Mouse (Mus musculus): Measurements from ENCODE around the gene Susd2.

Susd2 gene

GRCm38 (mm10) chr10:75651381-75652068 is 7.7 kb upstream of the Susd2 start:
- DNase-seq: peak; percentile 56 to 68

DNA sequence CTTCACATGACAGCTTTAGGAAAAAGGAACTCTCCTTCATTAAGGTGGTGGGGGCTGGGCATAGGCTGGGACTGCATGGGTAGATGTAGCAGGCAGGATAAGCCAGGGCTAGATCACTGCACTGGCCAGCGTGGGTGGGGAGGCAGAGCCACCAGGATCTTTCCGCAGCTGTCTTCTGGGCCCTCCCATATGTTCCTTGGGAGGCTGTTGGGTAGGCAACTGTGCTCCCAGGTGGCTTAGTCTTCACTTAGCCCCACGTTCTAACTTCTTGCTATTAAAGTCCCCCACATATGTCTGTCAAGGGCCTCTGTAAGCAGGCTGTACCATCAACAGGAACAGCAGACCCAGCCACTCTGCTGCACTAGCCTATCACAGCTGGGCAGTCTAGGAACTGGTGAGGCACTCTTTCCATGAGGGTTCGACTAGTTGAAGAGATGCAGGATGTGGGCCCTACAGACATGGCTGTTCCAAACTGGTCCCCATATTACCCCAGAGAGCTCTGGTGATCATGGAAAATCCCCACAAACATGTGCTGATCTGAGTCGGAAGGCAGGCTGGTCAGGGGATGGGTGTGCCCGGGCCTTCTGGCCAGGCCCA is 6.6 kb upstream of the Susd2 start:
- no peak for DNase-seq

DNA sequence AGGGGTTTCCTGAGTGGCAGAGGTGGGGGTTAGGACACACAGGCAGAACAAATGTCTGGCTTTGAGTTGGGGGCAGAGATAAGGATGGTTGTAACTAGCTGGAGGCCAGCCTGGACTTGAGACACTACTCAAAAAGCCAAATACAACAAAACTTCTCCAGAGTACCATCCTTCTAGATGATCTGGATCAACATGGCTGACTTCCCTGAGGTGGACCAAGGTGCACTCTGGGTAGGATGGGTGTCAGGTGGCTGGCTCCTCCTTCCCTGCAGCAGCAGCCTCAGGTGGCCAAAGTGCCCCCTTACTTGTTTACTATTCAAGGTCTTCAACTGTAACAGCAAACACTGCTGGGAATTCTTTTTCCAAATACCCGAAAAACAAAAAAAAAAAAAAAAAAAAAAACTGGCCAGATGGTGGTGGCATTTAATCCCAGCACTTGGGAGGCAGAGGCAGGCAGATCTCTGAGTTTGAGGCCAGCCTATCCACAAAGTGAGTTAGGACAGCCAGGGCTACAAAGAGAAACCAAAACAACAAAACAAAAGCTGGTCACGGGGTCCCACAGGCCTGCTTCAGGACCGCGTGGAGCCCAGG is 5.7 kb upstream of the Susd2 start:
- no peak for DNase-seq

DNA sequence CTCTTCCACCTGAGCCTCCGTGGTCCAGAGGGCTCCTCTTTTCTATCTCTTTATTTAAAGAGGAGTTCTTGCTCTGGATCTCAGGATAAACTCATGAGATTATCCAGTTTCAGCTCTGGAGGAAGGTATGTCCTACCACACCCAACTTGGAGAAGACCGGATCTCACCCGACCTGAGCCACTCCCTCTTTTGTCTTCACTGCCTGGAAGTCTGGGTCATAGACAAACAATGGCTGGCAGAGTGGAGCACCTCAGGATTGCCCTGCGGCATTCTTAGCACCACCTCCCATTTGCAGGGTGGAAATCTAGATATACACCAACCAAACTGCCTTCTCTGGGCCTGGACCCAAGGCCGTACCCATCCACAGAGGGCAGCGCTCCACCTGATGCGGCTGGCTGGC is 5.2 kb upstream of the Susd2 start:
- DNase-seq: no peak

GRCm38 (mm10) chr10:75648091-75648490 is 4.3 kb upstream of the Susd2 start:
- peak in 1 of 2 experiments; percentile 25 for DNase-seq

GRCm38 (mm10) chr10:75647362-75647761 is 3.6 kb upstream of the Susd2 start:
- DNase-seq: peak; percentile 81 to 86

GRCm38 (mm10) chr10:75646406-75646805 is 2.6 kb upstream of the Susd2 start:
- no peak for DNase-seq

DNA sequence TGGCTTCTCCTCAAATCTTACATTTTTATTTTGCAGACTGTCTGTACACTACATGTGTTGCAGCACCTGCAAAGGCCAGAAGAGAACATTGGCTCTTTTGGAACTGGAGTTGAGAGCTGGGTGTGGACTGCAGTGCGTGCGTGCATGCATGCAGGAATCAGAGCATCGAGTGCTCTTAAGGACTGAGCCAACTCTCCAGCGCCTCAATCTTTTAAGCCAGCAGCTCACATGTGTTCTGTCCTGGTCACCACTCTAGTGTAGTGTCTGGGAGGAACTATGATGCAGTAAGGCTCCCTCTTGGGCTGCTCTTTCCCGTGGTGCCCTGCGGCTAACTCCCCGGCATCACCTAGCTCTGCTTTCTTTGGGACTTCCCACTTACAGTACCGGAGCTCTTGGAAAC is 1.8 kb upstream of the Susd2 start:
- DNase-seq: no peak

DNA sequence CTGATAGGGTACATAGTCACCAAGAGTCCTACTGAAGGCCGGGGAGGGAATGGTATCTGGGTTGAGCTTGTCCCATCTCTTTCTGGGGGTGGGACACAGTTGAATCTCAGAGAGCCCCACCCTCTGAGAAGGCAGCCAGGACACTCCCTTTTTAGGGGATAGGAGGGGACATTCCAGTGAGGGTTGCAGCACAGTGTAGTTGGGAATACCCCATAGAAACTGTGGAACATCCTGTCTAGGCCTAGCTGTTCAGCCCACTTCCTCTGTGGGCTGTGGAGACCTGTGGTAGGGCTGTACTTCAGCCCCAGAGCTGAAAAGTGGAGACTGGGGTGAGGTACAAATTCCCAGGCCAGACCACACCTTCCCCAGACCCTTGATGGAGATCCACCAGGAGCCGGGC is 917 bp downstream of the Susd2 start:
- no peak for DNase-seq

DNA sequence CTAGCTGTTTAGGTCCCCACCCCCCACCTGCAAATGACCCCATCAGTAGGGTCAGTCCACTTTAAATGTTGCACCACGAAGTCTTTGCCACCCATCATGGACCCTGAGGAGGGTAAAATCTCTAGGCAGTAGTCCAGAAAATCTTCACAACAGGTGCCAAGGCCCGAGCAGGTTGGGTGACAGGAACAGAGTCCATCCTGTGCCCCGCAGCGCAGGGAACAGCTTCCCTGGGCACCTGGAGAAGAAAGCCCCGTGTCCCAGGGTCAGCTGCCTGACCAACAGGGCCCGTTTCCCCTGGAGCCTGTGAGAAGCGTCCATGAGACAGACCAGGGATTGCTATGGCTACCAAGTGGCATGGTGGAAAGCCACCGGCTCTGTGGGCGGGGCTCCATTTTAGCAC is 1.4 kb downstream of the Susd2 start:
- DNase-seq: peak; percentile 47 to 50

DNA sequence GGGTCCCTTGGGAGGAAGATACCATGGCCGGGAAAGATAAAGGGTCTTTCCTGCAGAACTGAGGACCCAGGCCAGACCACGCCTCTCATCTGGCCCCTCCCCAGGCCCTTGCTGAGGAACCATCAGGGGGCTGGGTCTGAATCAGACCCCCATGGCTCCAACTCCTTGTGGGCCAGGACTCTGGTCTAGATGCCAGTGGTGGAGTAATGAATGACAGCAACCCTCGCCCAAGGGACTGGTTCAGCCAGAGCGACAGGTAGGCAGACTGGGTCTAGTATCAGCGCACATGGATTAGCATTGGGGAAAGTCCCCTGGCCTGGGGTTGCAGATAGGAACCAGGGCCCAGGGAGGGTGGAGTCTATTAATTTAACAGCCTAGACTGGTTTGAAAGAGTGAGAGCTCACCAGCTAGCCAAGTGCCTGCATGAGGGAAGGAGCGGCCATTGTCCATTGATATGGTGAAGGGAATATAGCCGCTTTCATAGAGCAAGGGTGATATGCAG is 2.0 kb downstream of the Susd2 start:
- DNase-seq: no peak

GRCm38 (mm10) chr10:75637711-75638110 is 6.1 kb downstream of the Susd2 start:
- no peak for DNase-seq

DNA sequence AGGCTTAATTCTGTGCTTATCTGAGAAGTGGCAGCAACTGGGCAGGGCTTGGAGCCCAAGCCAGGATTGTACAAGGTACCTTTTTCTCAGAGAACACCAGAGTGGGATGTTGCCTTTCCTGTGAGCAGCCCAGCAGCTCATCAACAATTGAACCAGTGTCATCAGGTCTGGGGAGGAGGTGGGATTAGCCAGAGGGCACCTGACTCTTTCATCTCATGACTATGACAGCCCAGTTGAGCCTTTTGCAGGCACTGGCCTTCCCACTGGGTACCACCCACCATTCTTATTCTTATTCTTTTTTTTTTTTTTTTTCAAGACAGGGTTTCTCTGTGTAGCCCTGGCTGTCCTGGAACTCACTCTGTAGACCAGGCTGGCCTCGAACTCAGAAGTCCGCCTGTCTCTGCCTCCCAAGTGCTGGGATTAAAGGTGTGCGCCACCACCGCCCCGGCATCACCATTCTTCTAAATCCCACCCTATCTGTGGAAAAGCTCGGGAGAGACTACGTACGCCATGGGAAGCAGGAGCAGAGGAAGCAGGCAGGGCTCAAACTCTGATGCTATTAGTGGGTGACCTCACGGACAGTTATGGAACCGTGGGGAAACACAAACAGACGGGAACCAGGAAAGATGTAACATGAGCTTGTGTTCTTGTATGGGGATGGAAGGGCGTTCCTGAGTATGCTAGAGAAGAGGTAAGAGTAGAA is 7.6 kb downstream of the Susd2 start:
- no peak for DNase-seq

- peak; percentile 71 to 91 for DNase-seq
Measured at GRCm38 (mm10) chr10:75635693-75636055, 8.1 kb downstream of the Susd2 start.

- no peak for DNase-seq
Measured at GRCm38 (mm10) chr10:75635019-75635692, 8.7 kb downstream of the Susd2 start.

DNA sequence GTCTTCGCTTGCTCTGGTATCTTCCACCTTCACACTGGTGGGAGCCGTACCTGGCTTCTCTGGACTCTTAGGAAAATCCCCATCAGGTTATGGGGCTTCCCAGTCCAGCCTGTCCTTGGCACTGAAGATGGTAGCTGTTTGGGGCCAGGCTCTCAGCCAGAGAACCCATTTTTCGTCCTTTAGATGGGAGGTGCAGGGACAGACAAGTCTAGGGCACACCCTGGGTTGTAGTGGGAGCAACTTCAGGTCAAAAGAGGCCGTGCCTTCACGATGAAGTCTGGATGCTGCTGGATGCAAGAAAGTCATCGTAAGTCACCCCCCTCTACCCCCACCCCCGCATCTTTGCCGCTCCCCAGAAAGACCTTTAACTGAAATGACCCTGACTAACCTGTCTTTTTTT is 9.2 kb downstream of the Susd2 start:
- no peak for DNase-seq

DNA sequence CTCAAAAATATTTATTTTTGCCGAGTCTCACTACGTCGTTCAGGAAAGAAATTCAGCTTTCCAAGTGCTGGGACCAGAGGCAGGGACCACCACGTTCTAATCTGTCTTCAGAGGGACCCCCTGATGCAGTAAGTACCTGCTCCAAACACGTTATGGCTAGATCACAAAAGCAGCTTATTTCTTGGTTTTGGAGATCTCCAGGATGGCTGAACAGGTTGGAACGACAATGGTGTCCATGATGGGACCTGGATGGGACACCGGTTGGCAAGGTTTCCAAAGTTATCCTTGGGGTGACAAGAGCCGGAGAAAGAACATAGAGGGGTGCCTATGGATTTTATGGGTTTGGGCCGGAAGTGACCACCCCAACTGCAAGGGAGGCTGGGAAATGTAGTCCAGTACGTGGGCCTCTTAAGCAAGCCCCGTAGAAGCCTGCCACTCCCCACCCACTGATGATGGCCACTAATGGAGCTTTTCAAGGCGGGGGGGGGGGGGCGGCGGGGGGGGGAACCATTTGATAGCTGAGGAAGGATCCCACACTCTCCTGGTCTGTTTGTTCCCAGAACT is 10.2 kb downstream of the Susd2 start:
- DNase-seq: no peak

DNA sequence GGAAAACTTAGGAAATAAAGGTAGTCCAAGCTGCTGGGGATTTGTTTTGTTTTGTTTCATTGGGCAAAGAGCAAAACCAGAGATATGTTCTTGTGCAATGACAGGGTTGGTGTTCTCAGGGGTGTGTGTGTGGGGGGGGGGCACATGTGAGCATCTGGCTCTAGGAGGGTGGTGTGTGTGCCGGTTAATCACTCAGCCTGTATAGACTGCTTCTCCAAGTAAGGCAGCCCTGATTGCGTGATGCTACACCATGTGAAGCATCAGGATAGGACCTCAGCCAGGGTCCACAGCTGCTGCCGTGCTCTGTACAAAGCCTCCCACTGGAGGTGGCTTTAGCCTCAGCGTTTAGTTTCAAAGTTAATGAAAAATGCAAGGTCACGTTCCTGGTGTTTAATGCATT is 10.8 kb downstream of the Susd2 start:
- DNase-seq: no peak

- no peak for DNase-seq
Measured at GRCm38 (mm10) chr10:75632633-75633032, 11.2 kb downstream of the Susd2 start.

GRCm38 (mm10) chr10:75627490-75627889 is 16.3 kb downstream of the Susd2 start:
- DNase-seq: no peak

GRCm38 (mm10) chr10:75626991-75627390 is 16.8 kb downstream of the Susd2 start:
- DNase-seq: no peak

- no peak for DNase-seq
Measured at GRCm38 (mm10) chr10:75625920-75626319, 17.9 kb downstream of the Susd2 start.

DNA sequence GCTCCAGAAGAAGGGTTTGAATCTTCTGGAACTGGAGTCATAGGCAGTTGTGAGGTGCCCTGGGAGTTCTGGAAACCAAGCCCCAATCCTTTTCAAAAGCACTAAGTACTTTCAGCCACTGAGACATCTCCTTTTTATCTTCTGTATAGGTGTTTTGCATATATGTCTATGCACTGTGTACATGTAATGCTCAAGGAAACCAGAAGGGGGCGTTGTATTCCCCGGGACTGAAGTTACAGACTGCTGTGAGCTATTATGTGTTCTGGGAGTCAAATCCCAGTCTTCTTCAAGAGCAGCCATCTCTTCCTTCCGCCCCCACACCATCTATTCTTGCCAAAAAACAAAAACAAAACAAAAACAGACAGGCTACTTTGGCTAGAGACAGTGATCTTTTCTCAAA is 23.0 kb downstream of the Susd2 start:
- DNase-seq: no peak
